Mouse (Mus musculus) G1E (cell line): ENCODE data around the gene Sumo2.

Experiments
- CTCF ChIP-seq: IDR thresholded peaks from 2 replicates; pipeline ENCODE4 v1.5.1; 2012; ENCODE audit warnings: low read depth, low read length, inconsistent platforms, mixed read lengths
- GATA1 ChIP-seq: IDR thresholded peaks from 2 replicates; pipeline ENCODE4 v1.6.1; 2012; ENCODE audit warnings: borderline replicate concordance, low read length, inconsistent platforms, mixed read lengths
- GATA2 ChIP-seq: IDR thresholded peaks from 2 replicates; pipeline ENCODE4 v1.6.1; 2012; ENCODE audit warnings: low read depth, low read length, inconsistent platforms, borderline replicate concordance
- POLR2AphosphoS5 ChIP-seq: IDR thresholded peaks from 2 replicates; pipeline ENCODE4 v1.6.1; 2012; ENCODE audit warnings: low read depth, low read length, inconsistent platforms; ENCODE audit not compliant: insufficient replicate concordance
- TAL1 ChIP-seq: conservative IDR thresholded peaks from 2 replicates; pipeline ENCODE4 v1.6.1; 2012; ENCODE audit warnings: low read depth, low read length, inconsistent platforms, mixed read lengths

GRCm38 (mm10) chr11:115534759-115535371 is 1.2 kb downstream of the Sumo2 start:
- no peak for TF ChIP-seq CTCF
- no peak for TF ChIP-seq GATA1
- no peak for TF ChIP-seq POLR2AphosphoS5
- TF ChIP-seq TAL1 = no peak
- no peak for TF ChIP-seq GATA2
